Mouse (Mus musculus) forebrain, embryonic 14.5 days (tissue): ENCODE data around the gene Keap1. TPM values are rescaled to one million over a fixed set of nuclear protein-coding genes. Genes with fewer than 3 reads are reported as not detected.
A peak's percentile ranks its signal among the peaks of the same experiment; 100 is the strongest.

Experiments used
- ATAC-seq: fragments of 200-750 bp; cut with Nextera tagmentation; 2 replicates; pipeline ENCODE4 v1.8.0; 2017; ENCODE audit warnings: mild to moderate bottlenecking, moderate library complexity
- DNase-seq: peaks from one replicate; pipeline ENCODE4 v3.0.0-alpha.2; 2015; ENCODE audit warnings: low spot score
- H3K27ac ChIP-seq: fragments of 300-500 bp; sonication (generic); 2 replicates; pipeline ENCODE4 v1.5.1; 2014; ENCODE audit warnings: low read depth, mild to moderate bottlenecking, control low read depth, low read length, moderate library complexity
- H3K27me3 ChIP-seq: fragments of 300-500 bp; sonication (generic); replicated peaks from 2 replicates; pipeline ENCODE4 v1.6.1; 2014; ENCODE audit warnings: low read length, control low read depth, mixed read lengths; ENCODE audit not compliant: control insufficient read depth, insufficient read depth
- H3K36me3 ChIP-seq: fragments of 300-500 bp; sonication (generic); 2 replicates; pipeline ENCODE4 v1.6.1; 2014; ENCODE audit warnings: low read length, control low read depth; ENCODE audit not compliant: control insufficient read depth, insufficient read depth
- H3K4me1 ChIP-seq: fragments of 300-500 bp; sonication (generic); 2 replicates; pipeline ENCODE4 v1.6.1; 2014; ENCODE audit warnings: antibody characterized with exemption, low read length, control low read depth; ENCODE audit not compliant: control insufficient read depth, insufficient read depth
- H3K4me2 ChIP-seq: fragments of 300-500 bp; sonication (generic); 2 replicates; pipeline ENCODE4 v1.6.1; 2014; ENCODE audit warnings: mild to moderate bottlenecking, control low read depth, low read length
- H3K4me3 ChIP-seq: fragments of 300-500 bp; sonication (generic); 2 replicates; pipeline ENCODE4 v1.5.1; 2014; ENCODE audit warnings: low read depth, low read length, control low read depth
- H3K9ac ChIP-seq: fragments of 300-500 bp; sonication (generic); 2 replicates; pipeline ENCODE4 v1.6.1; 2014; ENCODE audit warnings: mild to moderate bottlenecking, low read length, control low read depth, moderate library complexity
- H3K9me3 ChIP-seq: fragments of 300-500 bp; sonication (generic); replicated peaks from 2 replicates; pipeline ENCODE4 v1.6.1; 2016; ENCODE audit warnings: low read length, control low read depth, mixed read lengths; ENCODE audit not compliant: control insufficient read depth
- WGBS: fragments of 180-500 bp; shearing (Covaris S2); extraction: QIAGEN DNeasy Blood & Tissue Kit; methylation state at CpG from one replicate; pipeline ENCODE4 v1.1.7; 2014; 5-methylcytosine and 5-hydroxymethylcytosine counted together
- polyA plus RNA-seq: library from polyadenylated mRNA; unstranded; fragments of >200 nt; fragmentation: Nextera tagmentation; extraction: Ambion mirVana; gene quantifications from 2 replicates; pipeline ENCODE4 v1.2.1, GENCODE M21; 2014

Keap1 gene
- polyA plus RNA-seq, 1 experiment from 2014 or later = 34.7 TPM

- Histone ChIP-seq H3K4me1 (no peaks in the 10 kb centered on the region), H3K4me3 (no peak overlapping the region), H3K9me3 (no peaks in the 10 kb centered on the region), H3K27me3 (peaks cover 44% of the 10 kb centered on the region), H3K36me3 (no peaks in the 10 kb centered on the region), H3K4me2 (no peak overlapping the region), H3K27ac (no peak overlapping the region), H3K9ac (no peak overlapping the region)
- no peak for ATAC-seq
- DNase-seq = no peak
- WGBS = 50% methylated on average over 2 of the region's 2 CpGs
These were observed 11.3 kb upstream of the Keap1 start for GRCm38 (mm10) chr9:21250509-21250908.

- H3K9me3 ChIP-seq = no peaks in the 10 kb centered on the region
- no peak overlapping the region for H3K4me2 ChIP-seq
- no peak overlapping the region for H3K4me3 ChIP-seq
- WGBS = 48% methylated on average over 17 of the region's 17 CpGs
- no peak overlapping the region for H3K27ac ChIP-seq
- ATAC-seq = no peak
- DNase-seq = no peak
- peaks cover 51% of the 10 kb centered on the region for H3K27me3 ChIP-seq
- no peak overlapping the region for H3K9ac ChIP-seq
- H3K4me1 ChIP-seq = no peaks in the 10 kb centered on the region
- H3K36me3 ChIP-seq = no peaks in the 10 kb centered on the region
These were observed 10.7 kb upstream of the Keap1 start for GRCm38 (mm10) chr9:21249629-21250508.

GRCm38 (mm10) chr9:21248326-21248725 is 9.2 kb upstream of the Keap1 start, which contains the start of gene S1pr5:
S1pr5 (minus strand) TSS chr9:21248443.
- Histone ChIP-seq H3K4me3 (no peak within 1 kb of the TSS), H3K27me3 (peaks cover 66% of the 10 kb centered on the region), H3K9ac (no peak within 1 kb of the TSS)

GRCm38 (mm10) chr9:21246342-21246741 is 7.2 kb upstream of the Keap1 start:
- H3K9me3 ChIP-seq = no peaks in the 10 kb centered on the region
- no peak overlapping the region for H3K9ac ChIP-seq
- H3K4me1 ChIP-seq = no peaks in the 10 kb centered on the region
- DNase-seq (no peak), ATAC-seq (no peak)
- H3K4me2 ChIP-seq = no peak overlapping the region
- no peak overlapping the region for H3K27ac ChIP-seq
- H3K4me3 ChIP-seq = no peak overlapping the region
- no peaks in the 10 kb centered on the region for H3K36me3 ChIP-seq
- H3K27me3 ChIP-seq = peaks cover 77% of the 10 kb centered on the region
- 84% methylated on average over 1 of the region's 1 CpGs for WGBS

More at GRCm38 (mm10) chr9:21248326-21248725, 9.2 kb upstream of the Keap1 start, which contains the start of gene S1pr5:
- Histone ChIP-seq H3K9me3 (no peaks in the 10 kb centered on the region), H3K4me2 (peak within 1 kb of the TSS; percentile 10; the same call in 1 of the 2 replicates), H3K36me3 (no peaks in the 10 kb centered on the region), H3K27ac (no peak within 1 kb of the TSS), H3K4me1 (no peaks in the 10 kb centered on the region)
- DNase-seq (no peak), ATAC-seq (no peak)
- WGBS = 2% methylated on average over 30 of the region's 30 CpGs

GRCm38 (mm10) chr9:21245113-21245487 is 5.9 kb upstream of the Keap1 start:
- Histone ChIP-seq H3K9me3 (no peaks in the 10 kb centered on the region), H3K9ac (peak overlapping the region; percentile 54), H3K4me3 (peak overlapping the region; percentile 38), H3K27ac (no peak overlapping the region), H3K4me2 (peak overlapping the region; percentile 66), H3K36me3 (no peaks in the 10 kb centered on the region), H3K27me3 (peaks cover 69% of the 10 kb centered on the region), H3K4me1 (no peaks in the 10 kb centered on the region)
- ATAC-seq = no peak
- DNase-seq = no peak
- 1% methylated on average over 16 of the region's 16 CpGs for WGBS

- Histone ChIP-seq H3K4me1 (peaks cover 1% of the 10 kb centered on the region; the same call in 1 of the 2 replicates), H3K27me3 (peaks cover 64% of the 10 kb centered on the region), H3K9ac (peak overlapping the region; percentile 54), H3K4me2 (peak overlapping the region; percentile 66), H3K36me3 (no peaks in the 10 kb centered on the region), H3K4me3 (peak overlapping the region; percentile 38), H3K27ac (no peak overlapping the region), H3K9me3 (no peaks in the 10 kb centered on the region)
- under 1% methylated on average over 68 of the region's 72 CpGs for WGBS
- ATAC-seq (peak; percentile 49), DNase-seq (peak; percentile 44)
These were observed 5.4 kb upstream of the Keap1 start for GRCm38 (mm10) chr9:21244428-21245112.

GRCm38 (mm10) chr9:21243826-21244427 is 4.8 kb upstream of the Keap1 start:
- H3K4me1 ChIP-seq = peaks cover 4% of the 10 kb centered on the region; the same call in 1 of the 2 replicates
- peak overlapping the region; percentile 54 for H3K9ac ChIP-seq
- H3K9me3 ChIP-seq = no peaks in the 10 kb centered on the region
- DNase-seq (no peak), ATAC-seq (no peak)
- peak overlapping the region; percentile 66 for H3K4me2 ChIP-seq
- 4% methylated on average over 42 of the region's 42 CpGs for whole genome bisulfite sequencing
- H3K27ac ChIP-seq = no peak overlapping the region
- H3K4me3 ChIP-seq = peak overlapping the region; percentile 38
- no peaks in the 10 kb centered on the region for H3K36me3 ChIP-seq
- H3K27me3 ChIP-seq = peaks cover 58% of the 10 kb centered on the region

GRCm38 (mm10) chr9:21241343-21241742 is 2.2 kb upstream of the Keap1 start:
- no peaks in the 10 kb centered on the region for H3K9me3 ChIP-seq
- H3K36me3 ChIP-seq = no peaks in the 10 kb centered on the region
- H3K27me3 ChIP-seq = peaks cover 43% of the 10 kb centered on the region
- peaks cover 13% of the 10 kb centered on the region for H3K4me1 ChIP-seq
- no peak overlapping the region for H3K4me2 ChIP-seq
- 3% methylated on average over 11 of the region's 11 CpGs for WGBS
- DNase-seq (peak; percentile 95), ATAC-seq (0 out of 2 replicates have a peak, but pooled peaks have one; percentile 1)
- H3K27ac ChIP-seq = no peak overlapping the region
- no peak overlapping the region for H3K4me3 ChIP-seq
- no peak overlapping the region for H3K9ac ChIP-seq
